Mouse (Mus musculus): Measurements from ENCODE around the gene Cd200r1. TPM values are rescaled to one million over a fixed set of nuclear protein-coding genes. Genes with fewer than 3 reads are reported as not detected.

The Cd200r1 gene
- 4.3 and 7.3 TPM in 2 replicates for polyA plus RNA-seq (2015; fragmentation: Nextera tagmentation; extraction: Ambion mirVana)

DNA sequence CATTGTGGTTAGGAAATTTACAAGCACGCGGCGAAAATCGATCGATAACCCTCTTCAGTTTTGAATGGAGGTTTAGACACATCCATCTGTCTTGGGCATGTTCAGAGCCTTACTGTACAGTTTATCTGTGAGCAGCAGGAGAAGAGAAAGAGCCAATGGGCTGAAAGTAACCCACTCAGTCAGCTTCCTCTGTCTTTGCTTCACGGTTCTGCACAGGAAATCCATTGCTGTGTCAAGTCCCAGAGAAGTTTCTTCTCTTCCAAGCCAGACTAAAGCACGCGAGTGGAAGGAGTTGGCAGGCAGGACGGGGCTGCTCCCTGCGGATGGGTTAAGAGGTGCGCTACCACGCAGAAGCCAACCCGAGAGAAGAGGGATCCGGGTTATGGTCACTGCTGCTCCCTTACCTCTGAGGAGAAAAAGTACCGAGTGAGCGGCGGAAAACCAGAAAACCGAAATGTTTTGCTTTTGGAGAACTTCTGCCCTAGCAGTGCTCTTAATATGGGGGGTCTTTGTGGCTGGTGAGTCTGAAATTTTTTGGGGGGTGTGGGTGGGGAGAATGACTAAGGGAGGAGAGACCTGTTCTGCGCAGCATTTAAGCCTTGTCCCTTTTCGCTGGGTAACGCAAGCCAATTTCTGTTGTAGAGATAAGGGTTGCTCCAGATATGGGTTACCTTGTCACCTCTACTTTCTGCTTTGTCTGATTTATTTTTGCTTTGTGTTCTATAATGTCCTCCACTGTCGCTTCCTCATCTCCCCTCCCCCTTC is at the start of gene Cd200r1:
Gene Cd200r1, plus strand, starts transcription at position 182 of the 765 bp plus-strand sequence.

DNA sequence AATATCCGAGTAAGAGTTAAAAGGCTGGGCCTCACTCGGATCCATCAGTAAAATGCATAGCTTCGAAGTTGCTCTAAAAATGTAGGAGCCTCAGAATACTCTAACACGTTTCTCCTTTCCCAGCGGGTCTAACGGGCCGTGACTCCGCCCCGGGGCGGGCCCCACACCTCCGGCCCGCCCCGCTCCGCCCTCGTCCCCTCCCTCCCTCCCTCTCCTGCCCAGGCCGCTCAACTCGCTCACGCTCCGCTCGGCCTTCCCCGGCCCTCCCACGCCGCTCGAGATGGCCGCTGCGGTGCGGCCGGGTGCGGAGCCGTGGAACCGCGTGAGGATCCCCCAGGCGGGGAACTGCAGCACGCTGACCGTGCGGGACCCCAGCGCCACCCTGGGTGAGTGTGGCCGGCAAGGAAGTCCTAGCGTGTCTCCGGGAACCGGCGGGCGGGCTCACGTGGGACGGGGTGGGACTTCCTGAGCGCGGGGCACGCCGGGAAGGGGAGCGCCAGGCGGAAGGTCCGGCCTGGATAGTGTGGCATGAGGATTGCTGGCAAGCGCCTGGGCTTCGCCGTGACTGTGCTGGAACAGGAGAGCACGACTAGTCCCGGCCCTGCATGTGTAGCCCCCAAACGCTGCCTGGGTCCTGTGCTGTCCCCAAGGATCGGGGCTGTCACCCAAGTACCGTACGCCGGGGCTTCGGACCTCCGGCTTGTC is 41.3 kb upstream of the Cd200r1 start, which contains the start of gene Nepro:
Gene Nepro, plus strand, starts transcription at position 219 of the 705 bp plus-strand sequence.

DNA sequence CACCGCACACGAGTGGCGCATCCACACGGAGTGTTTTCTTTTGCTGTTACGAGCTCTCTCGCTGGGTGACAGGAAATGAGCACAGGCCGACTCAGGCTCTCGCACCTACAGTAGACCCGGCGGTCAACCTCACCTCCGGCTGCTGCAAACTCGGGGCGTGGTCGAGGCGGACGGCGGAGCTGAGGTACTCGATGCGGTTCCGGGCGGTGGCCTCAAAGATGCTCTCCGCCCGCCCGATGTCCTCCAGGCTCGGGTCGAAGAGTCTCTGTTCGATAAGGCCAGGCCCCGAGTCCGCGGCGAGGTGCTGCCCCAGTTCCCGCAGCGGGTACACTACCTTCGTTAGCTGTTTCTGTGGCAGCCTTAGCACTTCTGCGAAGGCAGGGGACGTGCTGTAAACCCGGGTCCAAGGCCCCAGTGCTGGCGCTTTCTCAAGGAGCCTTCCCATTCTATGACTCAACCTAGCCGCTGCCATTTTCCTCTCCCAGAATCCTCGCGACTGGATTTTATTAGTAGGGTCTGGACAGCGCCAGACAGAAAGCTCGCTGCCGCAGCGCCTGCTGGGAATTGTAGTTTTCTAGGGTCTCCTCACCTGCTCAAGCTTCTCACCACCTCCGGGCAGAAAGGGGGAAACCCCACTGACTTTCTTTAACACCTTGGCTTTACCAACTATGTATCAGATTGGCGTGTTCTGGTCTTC is 19.5 kb upstream of the Cd200r1 start, which contains the start of gene Gtpbp8:
Gene Gtpbp8, minus strand, starts transcription at position 498 of the 697 bp plus-strand sequence.

DNA sequence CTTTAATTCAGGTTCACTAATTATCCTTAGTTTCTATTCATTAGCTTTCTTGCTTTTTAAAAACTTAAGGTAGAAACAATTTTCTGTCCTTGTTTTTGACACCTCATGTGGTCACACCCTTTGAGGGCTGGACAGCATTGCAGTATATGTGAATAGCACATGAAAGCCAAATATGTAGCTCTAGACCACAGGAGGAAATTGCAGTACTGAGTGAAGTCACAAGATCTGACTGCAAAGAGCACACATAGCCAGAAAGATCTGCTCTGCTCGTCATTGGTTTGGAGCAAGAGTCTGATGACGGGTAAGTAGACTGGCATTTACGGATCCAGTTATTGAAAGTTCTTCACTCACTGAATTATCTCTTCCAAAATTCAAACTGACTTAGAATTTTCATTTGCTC is 46.0 kb downstream of the Cd200r1 start, which contains the start of gene Cd200r4:
Gene Cd200r4, plus strand, starts transcription at position 190 of the 400 bp plus-strand sequence.

Other genes starting within 250 kb of the Cd200r1 start
- 3.1 and 4.5 TPM in 2 replicates for gene Boc, start 206.8 kb upstream of the Cd200r1 start, polyA plus RNA-seq (2015; fragmentation: Nextera tagmentation; extraction: Ambion mirVana)
- 3.7 and 3.8 TPM in 2 replicates for gene Nepro, start 41.4 kb upstream of the Cd200r1 start, polyA plus RNA-seq (2015; fragmentation: Nextera tagmentation; extraction: Ambion mirVana)
- gene Gtpbp8, start 19.4 kb upstream of the Cd200r1 start, polyA plus RNA-seq (2015; fragmentation: Nextera tagmentation; extraction: Ambion mirVana): 18.7 and 20.3 TPM in 2 replicates
- 1.8 and 2.4 TPM in 2 replicates for gene Cd200r4, start 46.0 kb downstream of the Cd200r1 start, polyA plus RNA-seq (2015; fragmentation: Nextera tagmentation; extraction: Ambion mirVana)
- not detected in 2 replicates for gene Cd200r2, start 101.4 kb downstream of the Cd200r1 start, polyA plus RNA-seq (2015; fragmentation: Nextera tagmentation; extraction: Ambion mirVana)
- gene Cd200r3, start 177.9 kb downstream of the Cd200r1 start, polyA plus RNA-seq (2015; fragmentation: Nextera tagmentation; extraction: Ambion mirVana): 6.6 and 13.8 TPM in 2 replicates